Mouse (Mus musculus): Measurements from ENCODE around the gene Scaf1.

- no peak for TF ChIP-seq CTCF (IDR thresholded peaks at IDR 0.05; ENCODE audit: borderline replicate concordance, extremely low read depth, insufficient read depth, insufficient read length)
- TF ChIP-seq POLR2A (IDR thresholded peaks at IDR 0.05; ENCODE audit: borderline replicate concordance, extremely low read depth, insufficient read depth, insufficient read length, poor library complexity, severe bottlenecking) = no peak
These were observed 598 bp upstream of the Scaf1 start for GRCm38 (mm10) chr7:45016761-45017160.
